Comparison of ENCODE assay signal across 8 mouse cellular contexts in the genomic region with DNA sequence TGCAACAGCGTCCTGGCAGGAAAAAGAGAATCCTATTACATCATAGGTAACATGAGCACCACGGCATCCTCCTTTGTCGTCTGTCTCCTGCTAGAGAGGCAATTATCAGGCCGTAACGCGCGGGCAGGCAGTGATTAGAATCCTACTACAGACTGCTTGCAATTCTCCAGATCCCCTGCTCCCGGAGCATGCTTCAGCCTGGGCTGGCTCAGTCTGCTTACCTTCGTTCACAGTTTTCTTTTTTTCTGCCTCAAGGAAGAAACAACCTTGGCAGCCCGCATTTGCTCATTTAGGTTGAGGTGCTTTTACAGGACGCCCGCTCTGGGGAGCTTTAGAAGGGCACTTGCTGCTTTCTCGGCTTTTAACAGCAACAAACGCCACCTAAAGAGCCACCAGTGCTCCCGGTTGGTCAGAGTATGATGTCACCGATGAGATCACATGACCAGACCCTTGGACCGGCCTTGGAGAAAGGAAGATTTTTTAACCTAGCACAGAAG.
DNase-seq lines count a peak whose midpoint lies in the region; ATAC-seq and TF ChIP-seq lines count a peak whose summit lies in the region.

No protein-coding gene starts in this region.

- TF ChIP-seq EP300 in liver, embryonic 14.5 days (IDR thresholded peaks at IDR 0.05; ENCODE audit: low read depth): no peak

- DNase-seq in 3T3-L1 (ENCODE audit: low read depth, low spot score): peak; percentile 72
- DNase-seq in adrenal gland, postnatal 14 days: peak; percentile 44
- peak; percentile 65 to 72 for DNase-seq in kidney, postnatal 25 days
- peak in 1 of 3 experiments; percentile 7 for DNase-seq in liver, embryonic 14.5 days (ENCODE audit: low read depth in 3 of 3, low spot score in 3 of 3)

- H3K27ac ChIP-seq in embryonic facial prominence, embryonic 13.5 days: peak overlapping the region; percentile 80
- H3K27ac ChIP-seq in heart, embryonic 15.5 days: peak overlapping the region; percentile 82
- no peak overlapping the region for H3K27ac ChIP-seq in liver, embryonic 14.5 days
- H3K27ac ChIP-seq in neural tube, embryonic 15.5 days (replicated peaks): peak overlapping the region; percentile 89

- WGBS in embryonic facial prominence, embryonic 13.5 days: 25% methylated on average over 17 of the region's 17 CpGs
- WGBS in heart, embryonic 15.5 days: 15% methylated on average over 17 of the region's 17 CpGs
- 18% methylated on average over 17 of the region's 17 CpGs for WGBS in liver, embryonic 14.5 days (ENCODE audit: insufficient replicate concordance)
- WGBS in neural tube, embryonic 15.5 days: 18% methylated on average over 17 of the region's 17 CpGs

- ATAC-seq in embryonic facial prominence, embryonic 13.5 days (ENCODE audit: insufficient number of reproducible peaks, insufficient read depth, low FRiP score, low TSS enrichment, low read depth): 0 out of 2 replicates have a peak, but pooled peaks have one; percentile 32
- ATAC-seq in heart, embryonic 15.5 days (replicated peaks; ENCODE audit: insufficient number of reproducible peaks, insufficient read depth, low FRiP score, low read depth): peak; percentile 75; the same call in 1 of the 2 replicates
- no peak for ATAC-seq in liver, embryonic 14.5 days (ENCODE audit: insufficient read depth)
- ATAC-seq in neural tube, embryonic 15.5 days (ENCODE audit: low FRiP score): peak; percentile 91
- ATAC-seq in erythroid progenitor cell, adult 5-6 weeks (replicated peaks; ENCODE audit: low FRiP score, poor library complexity, severe bottlenecking): no peak

- peak overlapping the region; percentile 56 for H3K4me2 ChIP-seq in embryonic facial prominence, embryonic 13.5 days
- peak overlapping the region; percentile 62 for H3K4me2 ChIP-seq in heart, embryonic 15.5 days
- peak overlapping the region; percentile 22 for H3K4me2 ChIP-seq in liver, embryonic 14.5 days (ENCODE audit: low read depth)
- peak overlapping the region; percentile 51 for H3K4me2 ChIP-seq in neural tube, embryonic 15.5 days

- no peaks in the 10 kb centered on the region for H3K27me3 ChIP-seq in embryonic facial prominence, embryonic 13.5 days
- H3K27me3 ChIP-seq in heart, embryonic 15.5 days: no peaks in the 10 kb centered on the region
- H3K27me3 ChIP-seq in liver, embryonic 14.5 days (ENCODE audit: control insufficient read depth, insufficient read depth, low read length): no peaks in the 10 kb centered on the region
- no peaks in the 10 kb centered on the region for H3K27me3 ChIP-seq in neural tube, embryonic 15.5 days (replicated peaks)

- H3K4me1 ChIP-seq in embryonic facial prominence, embryonic 13.5 days: no peaks in the 10 kb centered on the region
- H3K4me1 ChIP-seq in heart, embryonic 15.5 days (replicated peaks): 0 out of 2 replicates have a peak, but pooled peaks cover 3% of the 10 kb centered on the region
- 0 out of 4 replicates have a peak, but pooled peaks cover 0 to 2% of the 10 kb centered on the region in 2 experiments for H3K4me1 ChIP-seq in liver, embryonic 14.5 days (replicated peaks; ENCODE audit: control insufficient read depth in 2 of 2, insufficient read depth in 2 of 2, low read length in 1 of 2)
- H3K4me1 ChIP-seq in neural tube, embryonic 15.5 days: no peaks in the 10 kb centered on the region

- peak overlapping the region; percentile 60 for H3K9ac ChIP-seq in embryonic facial prominence, embryonic 13.5 days
- peak overlapping the region; percentile 40; the same call in 1 of the 2 replicates for H3K9ac ChIP-seq in heart, embryonic 15.5 days
- no peak overlapping the region for H3K9ac ChIP-seq in liver, embryonic 14.5 days (replicated peaks)
- peak overlapping the region; percentile 54 for H3K9ac ChIP-seq in neural tube, embryonic 15.5 days (replicated peaks)

- H3K9me3 ChIP-seq in embryonic facial prominence, embryonic 13.5 days: no peaks in the 10 kb centered on the region
- H3K9me3 ChIP-seq in heart, embryonic 15.5 days (replicated peaks): no peaks in the 10 kb centered on the region
- no peaks in the 10 kb centered on the region for H3K9me3 ChIP-seq in liver, embryonic 14.5 days (ENCODE audit: control insufficient read depth, low read length)
- no peaks in the 10 kb centered on the region for H3K9me3 ChIP-seq in neural tube, embryonic 15.5 days (replicated peaks)

- no peaks in the 10 kb centered on the region for H3K36me3 ChIP-seq in embryonic facial prominence, embryonic 13.5 days
- no peaks in the 10 kb centered on the region for H3K36me3 ChIP-seq in heart, embryonic 15.5 days
- H3K36me3 ChIP-seq in liver, embryonic 14.5 days (replicated peaks; ENCODE audit: control insufficient read depth, insufficient read depth, low read depth): no peaks in the 10 kb centered on the region
- no peaks in the 10 kb centered on the region for H3K36me3 ChIP-seq in neural tube, embryonic 15.5 days

- H3K4me3 ChIP-seq in embryonic facial prominence, embryonic 13.5 days: peak overlapping the region; percentile 40
- peak overlapping the region; percentile 48 for H3K4me3 ChIP-seq in heart, embryonic 15.5 days
- peak overlapping the region; percentile 28 to 46 for H3K4me3 ChIP-seq in liver, embryonic 14.5 days (ENCODE audit: insufficient read depth in 1 of 2, low read depth in 2 of 2, low read length in 2 of 2)
- H3K4me3 ChIP-seq in neural tube, embryonic 15.5 days (replicated peaks): peak overlapping the region; percentile 46

- TF ChIP-seq CTCF in liver, embryonic 14.5 days (IDR thresholded peaks at IDR 0.05; ENCODE audit: low read depth): no peak

Comparison
In these comparisons a context has a peak if more than half of its experiments do, and no peak if none do; other contexts are left out.
1. ATAC-seq: peak in embryonic facial prominence, embryonic 13.5 days (single experiment), heart, embryonic 15.5 days (single experiment) and neural tube, embryonic 15.5 days (single experiment); none in liver, embryonic 14.5 days (single experiment) and erythroid progenitor cell, adult 5-6 weeks (single experiment).
2. Peak in every context shown above with its lines, with median percentiles within 50 percentile points of each other: H3K4me2 ChIP-seq and H3K4me3 ChIP-seq.